In the genomic region with DNA sequence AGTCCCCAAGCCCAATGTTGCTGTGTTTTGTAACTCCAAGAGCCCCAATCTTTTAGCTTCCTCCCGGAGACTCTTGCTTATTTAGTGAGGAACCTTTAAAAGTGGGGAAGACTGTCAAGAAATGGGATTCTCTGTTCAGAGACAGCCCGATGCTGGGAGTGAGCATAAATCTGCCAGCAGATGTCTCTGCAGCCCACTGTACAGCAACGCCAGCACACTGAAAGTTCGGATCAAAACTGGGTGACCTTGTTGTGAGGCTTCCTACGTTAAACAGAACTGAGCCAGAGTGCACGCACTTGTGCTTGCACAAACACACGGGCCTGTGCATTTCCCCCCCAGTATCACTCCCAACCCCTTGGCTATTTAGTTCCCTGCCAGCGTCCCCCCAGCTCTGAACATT, we compare ENCODE assay signal across 7 mouse cellular contexts. TPM values are rescaled to one million over a fixed set of nuclear protein-coding genes. Genes with fewer than 3 reads are reported as not detected.
A peak's percentile ranks its signal among the peaks of the same experiment; 100 is the strongest.
DNase-seq lines count a peak whose midpoint lies in the region; ATAC-seq and TF ChIP-seq lines count a peak whose summit lies in the region.

No protein-coding gene starts in this region.

- H3K4me3 ChIP-seq in kidney, embryonic 16.5 days (ENCODE audit: low read length), result no peak overlapping the region
- no peak overlapping the region for H3K4me3 ChIP-seq in thymus, adult 2 months (ENCODE audit: control insufficient read depth, insufficient read depth, low read length)

- no peak overlapping the region for H3K4me2 ChIP-seq in kidney, embryonic 16.5 days (replicated peaks; ENCODE audit: low read depth, low read length)

- no peaks in the 10 kb centered on the region for H3K27me3 ChIP-seq in kidney, embryonic 16.5 days (ENCODE audit: insufficient read depth, low read length)
- no peaks in the 10 kb centered on the region for H3K27me3 ChIP-seq in thymus, adult 2 months (ENCODE audit: control insufficient read depth, insufficient read depth, low read length)

- ATAC-seq in kidney, embryonic 16.5 days (ENCODE audit: low FRiP score, low TSS enrichment), result no peak

- H3K9me3 ChIP-seq in kidney, embryonic 16.5 days (ENCODE audit: low read length), result no peaks in the 10 kb centered on the region

- 29% methylated on average over 8 of the region's 8 CpGs for WGBS in kidney, embryonic 16.5 days
- WGBS in thymus, adult 2 months, result 51% methylated on average over 8 of the region's 8 CpGs

- peak; percentile 43; the same call in 1 of the 2 replicates for TF ChIP-seq CTCF in thymus, adult 2 months (IDR thresholded peaks at IDR 0.05; ENCODE audit: borderline replicate concordance, control insufficient read depth, extremely low read depth, insufficient read depth, low read length, poor library complexity)

- H3K9ac ChIP-seq in kidney, embryonic 16.5 days (replicated peaks; ENCODE audit: low read length), result no peak overlapping the region

- DNase-seq in kidney, adult 8-10 months, result peak; percentile 36 to 50
- peak; percentile 29 for DNase-seq in thymus, adult 2 months
- DNase-seq in thymus, adult 18-20 months, result no peak
- peak; percentile 3 for DNase-seq in fibroblast of lung, adult 2 months (ENCODE audit: low read depth)
- DNase-seq in retina, embryonic 14.5 days (ENCODE audit: low spot score), result peak; percentile 62
- no peak for DNase-seq in spleen, postnatal 10 days (ENCODE audit: low spot score in 2 of 2)

- H3K36me3 ChIP-seq in kidney, embryonic 16.5 days (ENCODE audit: insufficient read depth, low read length), result peaks cover 4% of the 10 kb centered on the region
- no peaks in the 10 kb centered on the region for H3K36me3 ChIP-seq in thymus, adult 2 months (ENCODE audit: control insufficient read depth, insufficient read depth, low read length)

- 0 out of 2 replicates have a peak, but pooled peaks cover 3% of the 10 kb centered on the region for H3K4me1 ChIP-seq in kidney, embryonic 16.5 days (ENCODE audit: insufficient read depth, low read length)
- peaks cover 4% of the 10 kb centered on the region; the same call in 1 of the 2 replicates for H3K4me1 ChIP-seq in thymus, adult 2 months (replicated peaks; ENCODE audit: control insufficient read depth, insufficient read depth, low read length)

- TF ChIP-seq POLR2A in thymus, adult 2 months (IDR thresholded peaks at IDR 0.05; ENCODE audit: control insufficient read depth, extremely low read depth, insufficient read depth, low read length, poor library complexity), result no peak

- no peak overlapping the region for H3K27ac ChIP-seq in kidney, embryonic 16.5 days (ENCODE audit: low read length)
- no peak overlapping the region for H3K27ac ChIP-seq in thymus, adult 2 months (ENCODE audit: control insufficient read depth, insufficient read depth, low read length)

RNA-seq across cellular contexts. Expression of a gene that starts 10.8 kb away (rescaled TPM):
- polyA plus RNA-seq in kidney, embryonic 16.5 days (2015; fragmentation: Nextera tagmentation; extraction: Ambion mirVana), result 35.0 and 35.2 TPM in 2 replicates
- polyA plus RNA-seq in thymus, adult 2 months (2012; rRNA removed), result 53.0 and 66.8 TPM in 2 replicates

Comparison
In these comparisons a context has a peak if more than half of its experiments do, and no peak if none do; other contexts are left out.
1. DNase-seq: peak in kidney, adult 8-10 months (2 of 2), thymus, adult 2 months (single experiment), fibroblast of lung, adult 2 months (single experiment) and retina, embryonic 14.5 days (single experiment); none in thymus, adult 18-20 months (0 of 2) and spleen, postnatal 10 days (0 of 2).